Mouse (Mus musculus): ENCODE data around the gene Gpld1. TPM values are rescaled to one million over a fixed set of nuclear protein-coding genes. Genes with fewer than 3 reads are reported as not detected.
A peak's percentile ranks its signal among the peaks of the same experiment; 100 is the strongest.

Gene Gpld1
- polyA plus RNA-seq, 1 experiment from 2014 or later = 4.0 TPM

DNA sequence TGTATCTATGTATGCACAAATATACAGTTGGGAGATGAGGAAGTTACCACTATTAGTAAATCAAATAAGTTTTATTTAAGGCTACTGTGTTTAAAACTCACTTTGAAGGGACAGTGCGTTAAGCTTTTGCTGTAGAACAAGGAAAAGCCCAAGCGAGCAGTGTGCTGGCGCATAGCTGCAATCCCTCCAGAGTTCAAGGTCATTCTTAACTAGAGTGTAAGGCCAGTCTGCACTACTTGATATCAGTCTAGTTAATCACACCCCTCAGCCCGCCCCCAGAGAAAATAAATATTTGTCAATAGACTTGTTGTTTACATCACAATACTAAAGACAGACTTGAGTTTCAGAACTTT lies 77.6 kb downstream of the Gpld1 start:
- Histone ChIP-seq H3K27me3 (ENCODE audit: control insufficient read depth, insufficient read depth, low read length) (no peaks in the 10 kb centered on the region), H3K9me3 (replicated peaks; ENCODE audit: control insufficient read depth, low read length) (no peaks in the 10 kb centered on the region), H3K4me2 (ENCODE audit: low read depth, low read length) (peak overlapping the region; percentile 87), H3K9ac (ENCODE audit: low read length) (peak overlapping the region; percentile 87), H3K27ac (ENCODE audit: low read length) (peak overlapping the region; percentile 35), H3K4me3 (replicated peaks; ENCODE audit: low read length) (peak overlapping the region; percentile 71), H3K36me3 (ENCODE audit: control insufficient read depth, insufficient read depth, low read length) (no peaks in the 10 kb centered on the region), H3K4me1 (ENCODE audit: control insufficient read depth, insufficient read depth, low read length) (peaks cover 16% of the 10 kb centered on the region; the same call in 1 of the 2 replicates)
- ATAC-seq (ENCODE audit: insufficient read depth, low FRiP score) = no peak
- 38% methylated on average over 4 of the region's 4 CpGs for WGBS

DNA sequence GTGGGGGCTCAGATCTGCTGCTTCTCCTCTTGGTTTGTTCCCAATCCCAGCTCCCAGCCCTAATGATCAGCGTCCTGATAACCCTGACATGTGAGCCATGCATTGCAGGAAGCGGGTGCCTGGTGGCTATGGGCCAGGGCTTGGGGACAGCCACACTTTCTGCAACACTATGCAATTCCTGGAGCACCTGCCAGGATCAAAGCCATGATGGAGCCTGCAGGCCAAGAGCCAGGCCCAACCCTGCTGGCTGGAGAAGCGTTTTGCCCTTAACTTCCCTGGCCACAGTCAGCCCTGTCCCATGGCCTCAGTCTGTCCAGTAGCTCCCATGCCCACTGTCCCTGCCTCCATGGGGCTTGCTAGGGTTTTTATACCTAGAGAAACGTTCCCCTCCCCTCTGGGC lies 79.4 kb downstream of the Gpld1 start:
- no peak overlapping the region for H3K4me3 ChIP-seq (replicated peaks; ENCODE audit: low read length)
- no peak for ATAC-seq (ENCODE audit: insufficient read depth, low FRiP score)
- no peak overlapping the region for H3K4me2 ChIP-seq (ENCODE audit: low read depth, low read length)
- H3K9me3 ChIP-seq (replicated peaks; ENCODE audit: control insufficient read depth, low read length) = no peaks in the 10 kb centered on the region
- no peak overlapping the region for H3K27ac ChIP-seq (ENCODE audit: low read length)
- no peak overlapping the region for H3K9ac ChIP-seq (ENCODE audit: low read length)
- no peaks in the 10 kb centered on the region for H3K36me3 ChIP-seq (ENCODE audit: control insufficient read depth, insufficient read depth, low read length)
- peaks cover 16% of the 10 kb centered on the region; the same call in 1 of the 2 replicates for H3K4me1 ChIP-seq (ENCODE audit: control insufficient read depth, insufficient read depth, low read length)
- no peaks in the 10 kb centered on the region for H3K27me3 ChIP-seq (ENCODE audit: control insufficient read depth, insufficient read depth, low read length)
- WGBS = 71% methylated on average over 4 of the region's 4 CpGs

DNA sequence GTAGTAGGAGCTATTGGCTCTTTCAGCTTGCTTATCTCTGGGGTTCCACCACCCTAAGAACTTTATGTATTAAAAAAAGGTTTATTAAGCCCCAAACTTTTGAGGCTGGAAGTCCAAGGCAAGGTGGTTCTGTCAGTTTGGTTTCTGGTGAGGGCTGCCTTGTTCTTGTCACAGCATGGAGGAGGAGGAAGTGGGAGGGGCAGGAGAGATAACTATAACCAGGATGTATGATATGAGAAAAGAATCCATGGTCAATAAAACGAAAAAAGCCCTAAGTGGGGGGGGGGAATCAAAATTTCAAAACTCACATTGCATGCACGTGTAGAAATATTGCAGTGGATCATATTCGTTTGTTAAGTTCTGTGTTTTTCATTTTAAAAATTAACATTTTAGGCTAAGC lies 80.2 kb downstream of the Gpld1 start:
- no peaks in the 10 kb centered on the region for H3K36me3 ChIP-seq (ENCODE audit: control insufficient read depth, insufficient read depth, low read length)
- H3K4me3 ChIP-seq (replicated peaks; ENCODE audit: low read length) = no peak overlapping the region
- 79% methylated on average over 3 of the region's 3 CpGs for WGBS
- peaks cover 16% of the 10 kb centered on the region; the same call in 1 of the 2 replicates for H3K4me1 ChIP-seq (ENCODE audit: control insufficient read depth, insufficient read depth, low read length)
- H3K4me2 ChIP-seq (ENCODE audit: low read depth, low read length) = no peak overlapping the region
- H3K27me3 ChIP-seq (ENCODE audit: control insufficient read depth, insufficient read depth, low read length) = no peaks in the 10 kb centered on the region
- no peak for ATAC-seq (ENCODE audit: insufficient read depth, low FRiP score)
- H3K27ac ChIP-seq (ENCODE audit: low read length) = no peak overlapping the region
- H3K9ac ChIP-seq (ENCODE audit: low read length) = no peak overlapping the region
- no peaks in the 10 kb centered on the region for H3K9me3 ChIP-seq (replicated peaks; ENCODE audit: control insufficient read depth, low read length)

DNA sequence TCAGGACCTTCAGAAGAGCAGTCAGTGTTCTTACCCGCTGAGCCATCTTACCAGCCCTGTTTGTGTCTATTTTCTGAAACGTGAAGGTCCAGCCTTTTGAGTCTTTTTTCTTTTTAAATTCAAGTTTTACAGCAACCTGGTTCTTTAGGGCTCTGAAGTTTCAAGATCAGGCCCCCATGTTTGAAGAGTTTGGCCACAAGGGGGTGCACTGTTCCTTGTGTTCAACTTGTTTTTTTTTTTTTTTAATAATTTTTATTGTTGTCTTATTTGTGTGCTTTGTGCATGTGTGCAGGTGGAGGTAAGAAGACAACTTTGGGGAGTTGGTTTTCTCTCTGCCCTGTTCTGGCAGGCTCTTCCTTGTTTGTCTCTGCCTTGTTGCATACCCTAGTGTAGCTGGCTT lies 81.7 kb downstream of the Gpld1 start:
- no peak for ATAC-seq (ENCODE audit: insufficient read depth, low FRiP score)
- Histone ChIP-seq H3K4me3 (replicated peaks; ENCODE audit: low read length) (no peak overlapping the region), H3K4me2 (ENCODE audit: low read depth, low read length) (no peak overlapping the region), H3K27ac (ENCODE audit: low read length) (no peak overlapping the region), H3K4me1 (ENCODE audit: control insufficient read depth, insufficient read depth, low read length) (0 out of 2 replicates have a peak, but pooled peaks cover 4% of the 10 kb centered on the region), H3K36me3 (ENCODE audit: control insufficient read depth, insufficient read depth, low read length) (no peaks in the 10 kb centered on the region), H3K27me3 (ENCODE audit: control insufficient read depth, insufficient read depth, low read length) (no peaks in the 10 kb centered on the region), H3K9ac (ENCODE audit: low read length) (no peak overlapping the region), H3K9me3 (replicated peaks; ENCODE audit: control insufficient read depth, low read length) (no peaks in the 10 kb centered on the region)
- 27% methylated on average over 2 of the region's 2 CpGs for WGBS

DNA sequence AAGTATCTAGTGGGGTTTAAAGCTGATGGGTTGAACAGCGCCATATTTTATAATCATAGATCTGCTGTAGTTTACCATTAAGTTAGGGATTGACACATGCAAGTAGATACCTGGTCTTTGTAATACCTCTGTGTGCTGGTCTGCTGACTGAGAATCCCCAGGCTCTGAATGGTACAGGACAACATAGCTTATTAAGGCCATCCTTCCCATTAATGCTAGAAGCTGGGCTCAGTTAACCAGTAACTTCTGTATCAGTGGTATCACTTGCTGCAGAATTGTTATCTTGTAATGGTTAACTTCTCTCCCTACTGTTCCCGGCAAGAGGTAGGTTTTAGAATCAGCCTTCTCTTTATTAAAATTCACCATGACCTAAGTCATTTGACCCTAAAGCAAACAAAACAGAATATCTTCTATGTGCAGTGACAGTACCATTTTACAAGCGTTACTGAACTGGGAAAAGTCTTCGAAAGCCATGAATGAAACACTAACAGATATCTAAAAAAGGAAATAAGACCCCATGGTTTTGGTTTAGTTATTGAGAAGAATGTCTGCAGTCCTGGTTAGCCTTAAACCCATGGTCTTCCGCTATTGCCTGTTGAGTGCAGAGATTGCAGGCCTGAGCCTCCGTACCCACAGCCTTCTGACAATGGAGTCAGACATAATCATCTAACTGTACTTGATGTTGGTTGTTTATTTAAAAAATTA lies 83.6 kb downstream of the Gpld1 start:
- H3K27me3 ChIP-seq (ENCODE audit: control insufficient read depth, insufficient read depth, low read length) = no peaks in the 10 kb centered on the region
- H3K36me3 ChIP-seq (ENCODE audit: control insufficient read depth, insufficient read depth, low read length) = no peaks in the 10 kb centered on the region
- no peak overlapping the region for H3K9ac ChIP-seq (ENCODE audit: low read length)
- H3K27ac ChIP-seq (ENCODE audit: low read length) = no peak overlapping the region
- H3K9me3 ChIP-seq (replicated peaks; ENCODE audit: control insufficient read depth, low read length) = no peaks in the 10 kb centered on the region
- no peak overlapping the region for H3K4me3 ChIP-seq (replicated peaks; ENCODE audit: low read length)
- no peaks in the 10 kb centered on the region for H3K4me1 ChIP-seq (ENCODE audit: control insufficient read depth, insufficient read depth, low read length)
- WGBS = 72% methylated on average over 6 of the region's 6 CpGs
- no peak overlapping the region for H3K4me2 ChIP-seq (ENCODE audit: low read depth, low read length)
- ATAC-seq (ENCODE audit: insufficient read depth, low FRiP score) = no peak

DNA sequence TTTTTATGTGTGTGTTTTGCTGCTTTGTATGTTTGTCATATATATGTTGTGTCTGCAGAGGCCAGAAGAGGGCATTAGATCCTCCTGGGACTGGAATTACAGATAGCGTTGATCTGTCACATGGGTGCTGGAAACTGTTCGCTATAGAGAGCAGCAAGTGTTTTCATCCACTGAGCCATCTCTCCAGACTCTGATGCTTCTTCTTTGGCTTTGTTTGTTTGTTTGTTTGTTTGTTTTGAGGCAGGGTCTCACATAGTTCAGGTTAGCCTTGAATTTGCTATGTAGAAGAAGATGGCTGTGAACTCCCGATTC lies 84.1 kb downstream of the Gpld1 start:
- no peak overlapping the region for H3K27ac ChIP-seq (ENCODE audit: low read length)
- ATAC-seq (ENCODE audit: insufficient read depth, low FRiP score) = no peak
- 83% methylated on average over 3 of the region's 3 CpGs for WGBS

DNA sequence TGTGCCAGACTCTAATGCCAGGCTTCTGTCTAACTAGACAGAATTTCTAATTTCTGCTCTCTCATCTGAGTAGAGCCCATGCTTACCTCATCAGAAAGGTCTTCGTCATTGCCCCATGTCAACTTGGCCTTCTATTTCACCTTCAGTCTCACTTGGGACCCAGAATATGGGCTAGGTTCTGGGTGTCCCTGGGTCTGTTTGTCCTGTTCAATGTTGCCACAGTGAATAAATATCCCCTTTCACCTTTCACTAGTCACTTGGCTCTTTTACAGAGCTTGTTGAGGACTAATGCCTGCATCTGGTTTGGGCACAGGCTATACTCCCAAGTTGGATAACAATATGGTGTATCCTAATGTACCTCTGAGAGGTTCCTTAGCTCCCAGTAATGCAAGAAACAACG lies 96.5 kb downstream of the Gpld1 start:
- ATAC-seq (ENCODE audit: insufficient read depth, low FRiP score) = no peak
- H3K27me3 ChIP-seq (ENCODE audit: control insufficient read depth, insufficient read depth, low read length) = no peaks in the 10 kb centered on the region
- no peaks in the 10 kb centered on the region for H3K9me3 ChIP-seq (replicated peaks; ENCODE audit: control insufficient read depth, low read length)
- H3K4me3 ChIP-seq (replicated peaks; ENCODE audit: low read length) = no peak overlapping the region
- WGBS = 73% methylated on average over 2 of the region's 2 CpGs
- no peak overlapping the region for H3K9ac ChIP-seq (ENCODE audit: low read length)
- no peak overlapping the region for H3K27ac ChIP-seq (ENCODE audit: low read length)
- H3K36me3 ChIP-seq (ENCODE audit: control insufficient read depth, insufficient read depth, low read length) = no peaks in the 10 kb centered on the region
- H3K4me2 ChIP-seq (ENCODE audit: low read depth, low read length) = no peak overlapping the region
- no peaks in the 10 kb centered on the region for H3K4me1 ChIP-seq (ENCODE audit: control insufficient read depth, insufficient read depth, low read length)

More for the DNA sequence above, 84.1 kb downstream of the Gpld1 start:
- no peaks in the 10 kb centered on the region for H3K27me3 ChIP-seq (ENCODE audit: control insufficient read depth, insufficient read depth, low read length)
- H3K4me3 ChIP-seq (replicated peaks; ENCODE audit: low read length) = no peak overlapping the region
- H3K9me3 ChIP-seq (replicated peaks; ENCODE audit: control insufficient read depth, low read length) = no peaks in the 10 kb centered on the region
- no peaks in the 10 kb centered on the region for H3K36me3 ChIP-seq (ENCODE audit: control insufficient read depth, insufficient read depth, low read length)
- H3K9ac ChIP-seq (ENCODE audit: low read length) = no peak overlapping the region
- no peaks in the 10 kb centered on the region for H3K4me1 ChIP-seq (ENCODE audit: control insufficient read depth, insufficient read depth, low read length)
- H3K4me2 ChIP-seq (ENCODE audit: low read depth, low read length) = no peak overlapping the region

Other genes with a start within 250 kb of the Gpld1 start
- gene Armh2, start 201.9 kb upstream of the Gpld1 start, polyA plus RNA-seq (2015; fragmentation: Nextera tagmentation; extraction: Ambion mirVana) = not detected in 2 replicates
- 76.2 and 84.9 TPM in 2 replicates for gene Gmnn, start 181.2 kb upstream of the Gpld1 start, polyA plus RNA-seq (2015; fragmentation: Nextera tagmentation; extraction: Ambion mirVana)
- 14.1 and 15.2 TPM in 2 replicates for gene BC005537, start 141.5 kb upstream of the Gpld1 start, polyA plus RNA-seq (2015; fragmentation: Nextera tagmentation; extraction: Ambion mirVana)
- gene Acot13, start 111.6 kb upstream of the Gpld1 start, polyA plus RNA-seq (2015; fragmentation: Nextera tagmentation; extraction: Ambion mirVana) = 91.6 and 93.4 TPM in 2 replicates
- gene Tdp2, start 111.5 kb upstream of the Gpld1 start, polyA plus RNA-seq (2015; fragmentation: Nextera tagmentation; extraction: Ambion mirVana) = 39.5 and 42.2 TPM in 2 replicates
- gene D130043K22Rik, start 98.0 kb upstream of the Gpld1 start, polyA plus RNA-seq (2015; fragmentation: Nextera tagmentation; extraction: Ambion mirVana) = 0.50 and 0.63 TPM in 2 replicates
- gene Aldh5a1, start 5.5 kb upstream of the Gpld1 start, polyA plus RNA-seq (2015; fragmentation: Nextera tagmentation; extraction: Ambion mirVana) = 7.6 and 7.8 TPM in 2 replicates
- 14.3 and 15.3 TPM in 2 replicates for gene Mrs2, start 77.2 kb downstream of the Gpld1 start, polyA plus RNA-seq (2015; fragmentation: Nextera tagmentation; extraction: Ambion mirVana)
- gene Dcdc2a, start 112.9 kb downstream of the Gpld1 start, polyA plus RNA-seq (2015; fragmentation: Nextera tagmentation; extraction: Ambion mirVana) = 0.95 and 1.3 TPM in 2 replicates

All from stomach, embryonic 16.5 days (tissue).